Mouse (Mus musculus): ENCODE measurements around the gene Olfr1418.

Gene Olfr1418

DNA sequence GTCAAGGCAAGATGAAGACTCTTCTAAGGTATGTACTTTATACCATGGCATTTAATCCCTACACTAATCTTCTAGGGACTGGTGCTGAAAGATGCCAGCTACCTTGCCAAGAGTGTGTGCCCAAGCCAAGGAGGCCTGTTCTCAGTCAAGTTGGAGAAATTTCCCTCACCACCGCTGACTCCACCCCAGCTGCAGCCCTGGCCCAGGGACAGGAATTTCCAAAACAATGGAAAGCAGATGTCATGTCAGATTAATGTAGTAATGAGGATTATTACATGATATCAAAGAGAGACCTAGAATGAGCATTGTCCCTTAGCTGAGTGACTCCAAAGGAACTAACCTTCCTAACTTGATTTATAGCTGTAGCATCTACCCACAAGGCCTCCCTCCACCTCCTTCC is 50.0 kb downstream of the Olfr1418 start:
- no peak for DNase-seq (ENCODE audit: low spot score)

DNA sequence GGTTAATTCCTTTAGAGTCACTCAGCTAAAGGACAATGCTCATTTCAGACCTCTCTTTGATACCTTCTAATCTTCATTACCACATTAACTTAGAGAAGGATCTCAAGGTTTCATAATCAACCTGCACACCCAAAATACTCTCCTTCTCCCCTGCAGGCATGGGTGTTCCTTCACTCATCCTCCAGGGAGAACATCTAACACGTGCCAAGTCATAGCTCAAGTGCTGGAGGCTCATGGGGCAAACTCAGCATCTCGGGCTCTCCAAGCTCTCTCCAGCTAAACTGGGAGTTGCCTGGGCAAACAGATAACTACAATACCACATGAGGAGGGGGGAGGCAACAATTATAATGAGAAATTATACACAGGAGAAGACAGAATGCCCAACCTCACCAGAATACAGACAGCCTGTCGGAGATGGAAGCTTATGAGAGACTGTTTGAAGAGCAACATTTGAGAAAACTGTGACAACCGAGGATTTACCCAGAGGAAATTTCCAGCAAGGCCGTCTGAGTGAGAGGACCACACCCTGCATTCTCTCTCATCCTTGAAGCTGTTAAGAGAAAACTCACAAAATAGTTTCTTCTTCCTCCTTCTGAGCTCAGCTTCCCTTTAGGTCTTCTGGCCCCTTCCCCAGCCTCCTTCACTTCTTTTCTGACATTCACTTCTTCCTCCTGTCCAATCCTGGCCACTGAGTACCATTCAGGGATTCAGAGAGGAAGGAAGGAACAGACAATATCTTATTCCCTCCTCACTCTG is 50.7 kb downstream of the Olfr1418 start:
- DNase-seq (ENCODE audit: low spot score), result no peak

- no peak for DNase-seq (ENCODE audit: low spot score)
Measured at GRCm38 (mm10) chr19:11808452-11808851, 52.4 kb downstream of the Olfr1418 start.

GRCm38 (mm10) chr19:11807822-11808221 is 53.0 kb downstream of the Olfr1418 start:
- DNase-seq (ENCODE audit: low spot score), result no peak

DNA sequence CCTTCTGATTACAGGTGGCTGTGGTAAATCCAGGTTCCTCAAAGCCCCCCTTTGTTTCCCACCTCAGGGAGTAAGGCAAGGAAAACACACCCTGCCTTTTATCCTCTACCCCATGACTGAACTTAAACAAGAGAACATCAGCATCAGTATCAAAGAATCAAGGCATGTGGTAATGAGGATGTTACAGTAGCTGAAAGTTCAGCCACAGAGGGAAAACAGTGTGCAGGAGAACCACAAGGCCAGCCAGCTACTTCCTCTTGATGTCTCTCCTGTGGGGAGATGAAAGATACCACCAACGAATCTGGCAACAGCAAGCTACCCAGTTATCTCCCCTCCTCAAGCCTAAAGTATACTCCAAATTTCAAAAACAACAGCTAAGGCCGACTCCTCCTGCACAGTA is 53.6 kb downstream of the Olfr1418 start:
- DNase-seq (ENCODE audit: low spot score), result no peak

GRCm38 (mm10) chr19:11804423-11804822 is 56.4 kb downstream of the Olfr1418 start:
- no peak for DNase-seq (ENCODE audit: low spot score)
